Mouse (Mus musculus) layer of hippocampus, adult 8-10 months (tissue): ENCODE results near the gene P2rx3. TPM values are rescaled to one million over a fixed set of nuclear protein-coding genes. Genes with fewer than 3 reads are reported as not detected.
A peak's percentile ranks its signal among the peaks of the same experiment; 100 is the strongest.

Experiments used
- DNase-seq, 2 experiments: peaks; one replicate each; pipeline ENCODE4 v3.0.0; 2022; ENCODE audit warnings: low spot score in 2 of 2
- total RNA-seq, 4 experiments: library from RNA; stranded (reverse); gene quantifications; 2 replicates each; pipeline ENCODE4 v1.2.4; 2022

P2rx3 gene
- total RNA-seq, 4 experiments from 2014 or later, result 2.1 to 2.6 (median 2.3) TPM

DNA sequence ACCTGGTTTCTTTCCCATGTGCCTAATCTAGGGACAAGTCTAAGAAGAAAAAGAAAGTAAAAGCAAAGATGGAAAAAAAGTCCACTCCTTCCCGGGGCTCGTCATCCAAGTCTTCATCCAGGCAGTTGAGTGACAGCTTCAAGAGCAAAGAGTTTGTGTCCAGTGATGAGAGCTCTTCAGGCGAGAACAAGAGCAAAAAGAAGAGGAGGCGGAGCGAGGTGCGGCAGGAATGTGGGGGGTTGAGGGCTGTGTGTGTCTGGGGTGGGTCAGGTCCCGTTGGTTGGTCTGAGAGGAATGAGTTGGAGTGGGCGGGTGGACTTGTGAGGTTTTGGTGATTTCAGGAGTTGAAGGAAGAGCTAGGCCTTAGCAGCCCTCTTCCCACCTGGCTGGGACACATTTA is 9.0 kb upstream of the P2rx3 start:
- no peak for DNase-seq

DNA sequence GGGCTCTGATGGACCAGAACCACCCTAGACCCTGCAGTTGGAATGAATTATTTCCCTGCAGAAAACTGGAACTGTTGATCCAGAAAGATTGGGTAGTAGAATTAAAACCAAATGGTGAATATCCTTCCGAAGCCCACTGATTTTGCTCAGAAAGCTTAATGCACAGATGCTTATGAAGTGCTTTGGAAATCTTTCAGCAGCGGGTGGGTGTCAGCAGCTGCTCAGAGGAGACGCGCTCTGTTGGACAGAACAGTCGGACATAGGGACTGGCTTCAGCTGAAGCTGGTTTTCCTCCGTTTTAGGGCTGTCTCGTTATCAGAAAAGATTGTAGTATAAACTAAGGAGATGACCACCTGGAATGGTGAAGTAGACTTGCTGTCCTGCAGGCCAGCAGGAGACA is 6.4 kb upstream of the P2rx3 start:
- peak in 1 of 2 experiments; percentile 55 for DNase-seq

- DNase-seq, result no peak
Observed at GRCm38 (mm10) chr2:85038336-85038735, 1.1 kb upstream of the P2rx3 start.

- DNase-seq, result no peak
Observed at GRCm38 (mm10) chr2:85036507-85037046, 685 bp downstream of the P2rx3 start.

GRCm38 (mm10) chr2:85034169-85034568 is 3.1 kb downstream of the P2rx3 start:
- no peak for DNase-seq

GRCm38 (mm10) chr2:85033121-85033520 is 4.1 kb downstream of the P2rx3 start:
- DNase-seq, result no peak

DNA sequence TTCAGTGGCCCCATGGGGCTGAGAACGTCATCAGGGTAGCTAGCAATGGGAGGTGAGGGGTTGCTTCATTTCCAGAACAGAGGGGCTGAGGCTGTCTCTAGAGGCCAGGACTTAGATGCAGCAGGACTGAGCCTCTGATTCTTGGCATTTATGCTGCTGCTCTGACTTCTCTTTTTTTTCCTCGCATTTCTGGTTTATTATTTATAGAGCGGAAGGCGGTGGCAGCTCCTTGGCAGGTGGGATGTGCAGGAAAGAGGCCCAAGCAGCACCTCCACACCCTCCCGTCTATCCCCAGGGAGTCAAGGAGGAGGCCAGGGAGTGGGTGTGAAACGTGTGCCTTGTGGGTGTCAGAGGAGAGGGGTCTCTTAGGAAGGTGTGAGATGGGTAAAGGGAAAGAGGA is 6.3 kb downstream of the P2rx3 start:
- no peak for DNase-seq

GRCm38 (mm10) chr2:85029897-85030296 is 7.4 kb downstream of the P2rx3 start:
- DNase-seq, result no peak

GRCm38 (mm10) chr2:85027281-85027680 is 10.0 kb downstream of the P2rx3 start:
- DNase-seq, result no peak

GRCm38 (mm10) chr2:85026178-85026577 is 11.1 kb downstream of the P2rx3 start:
- no peak for DNase-seq

DNA sequence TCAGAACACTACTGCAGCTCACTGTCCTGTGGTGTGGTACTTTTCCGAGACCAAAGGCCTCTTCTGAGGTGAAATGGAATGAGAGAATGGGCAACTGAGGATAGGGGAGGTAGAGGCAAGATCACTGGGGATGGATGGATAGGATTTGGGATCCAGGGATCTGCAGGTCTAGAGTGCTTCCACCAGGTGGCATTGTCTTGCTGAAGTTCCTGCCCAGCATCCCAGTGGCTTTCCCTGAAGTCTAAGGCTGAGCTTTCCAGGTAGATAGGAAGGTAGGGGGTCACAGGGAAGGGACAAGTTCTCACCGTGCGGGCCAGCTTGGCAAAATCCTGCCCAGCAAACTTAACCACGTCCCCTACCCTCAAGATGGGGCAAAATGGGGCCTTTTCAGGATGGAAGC is 15.2 kb downstream of the P2rx3 start:
- DNase-seq, result no peak

DNA sequence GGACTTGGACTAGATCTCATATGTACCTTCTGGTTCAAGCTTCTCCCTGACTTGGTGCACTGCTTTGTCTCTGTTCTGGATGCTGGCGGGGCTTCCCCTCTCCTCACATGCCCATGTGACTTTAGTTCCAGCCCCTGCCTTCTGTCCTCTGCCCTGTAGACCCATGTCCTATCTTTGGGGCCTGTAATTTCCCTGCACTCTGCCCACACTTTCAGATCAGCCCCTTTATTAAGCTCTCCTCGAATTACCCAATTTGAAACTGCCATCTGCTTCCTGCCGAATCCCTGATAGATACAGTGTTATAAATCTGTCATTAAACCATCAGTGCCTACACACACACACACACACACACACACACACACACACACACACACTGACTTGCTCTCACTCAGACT is 22.7 kb downstream of the P2rx3 start:
- DNase-seq, result peak; percentile 42 to 51

DNA sequence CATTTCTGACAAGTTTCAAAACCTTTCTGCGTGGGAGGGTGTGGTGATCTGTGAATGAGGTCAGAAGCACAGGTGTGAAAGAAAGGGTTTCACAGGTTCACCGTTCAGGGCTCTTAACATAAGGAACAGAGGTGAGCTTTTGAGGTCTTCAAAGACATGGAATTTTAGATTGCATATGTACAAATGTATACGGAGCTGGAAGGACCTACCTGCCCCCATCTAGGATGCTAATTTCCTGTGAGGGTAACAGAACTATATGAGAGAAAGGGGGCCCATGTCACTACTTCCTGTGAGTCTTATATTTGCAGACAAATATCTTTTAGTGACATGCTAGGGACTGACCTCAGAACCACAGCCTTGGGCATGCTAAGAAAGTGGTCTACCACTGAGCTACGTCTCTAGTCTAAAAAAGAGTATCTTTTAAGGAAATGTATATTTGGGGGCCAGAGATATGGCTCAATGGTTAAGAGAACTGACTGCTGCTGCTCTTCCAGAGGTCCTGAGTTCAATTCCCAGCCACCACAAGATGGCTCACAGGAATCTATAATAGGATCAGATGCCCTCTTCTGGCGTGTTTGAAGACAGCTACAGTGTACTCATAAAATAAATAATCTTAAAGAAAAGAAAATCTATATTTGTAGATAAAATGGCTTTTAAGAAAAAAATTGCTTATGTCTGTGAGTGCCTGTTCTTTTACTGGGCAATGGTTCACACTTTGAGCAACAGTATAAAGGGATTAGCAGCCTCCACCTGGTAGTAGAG is 23.3 kb downstream of the P2rx3 start:
- no peak for DNase-seq

DNA sequence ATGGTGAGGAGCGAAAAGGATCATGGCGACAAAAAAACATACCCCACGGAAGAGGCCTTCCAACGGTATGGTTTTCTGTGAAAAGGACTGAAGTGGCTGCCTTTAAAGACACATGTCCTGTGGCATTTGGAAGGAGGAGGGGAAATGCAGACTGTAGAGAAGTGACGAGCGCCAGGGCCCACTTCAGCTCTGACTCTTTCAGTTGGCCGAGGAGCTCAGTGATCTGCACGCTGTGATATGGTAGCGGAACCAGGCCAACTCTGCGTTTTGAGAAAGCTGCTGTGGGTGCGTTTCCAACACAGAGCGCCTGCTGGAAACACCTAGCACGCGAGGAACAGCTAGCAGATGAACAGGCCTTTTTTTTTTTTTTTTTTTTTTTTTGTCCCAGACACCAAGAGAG is 24.6 kb downstream of the P2rx3 start:
- peak in 1 of 2 experiments; percentile 30 for DNase-seq

DNA sequence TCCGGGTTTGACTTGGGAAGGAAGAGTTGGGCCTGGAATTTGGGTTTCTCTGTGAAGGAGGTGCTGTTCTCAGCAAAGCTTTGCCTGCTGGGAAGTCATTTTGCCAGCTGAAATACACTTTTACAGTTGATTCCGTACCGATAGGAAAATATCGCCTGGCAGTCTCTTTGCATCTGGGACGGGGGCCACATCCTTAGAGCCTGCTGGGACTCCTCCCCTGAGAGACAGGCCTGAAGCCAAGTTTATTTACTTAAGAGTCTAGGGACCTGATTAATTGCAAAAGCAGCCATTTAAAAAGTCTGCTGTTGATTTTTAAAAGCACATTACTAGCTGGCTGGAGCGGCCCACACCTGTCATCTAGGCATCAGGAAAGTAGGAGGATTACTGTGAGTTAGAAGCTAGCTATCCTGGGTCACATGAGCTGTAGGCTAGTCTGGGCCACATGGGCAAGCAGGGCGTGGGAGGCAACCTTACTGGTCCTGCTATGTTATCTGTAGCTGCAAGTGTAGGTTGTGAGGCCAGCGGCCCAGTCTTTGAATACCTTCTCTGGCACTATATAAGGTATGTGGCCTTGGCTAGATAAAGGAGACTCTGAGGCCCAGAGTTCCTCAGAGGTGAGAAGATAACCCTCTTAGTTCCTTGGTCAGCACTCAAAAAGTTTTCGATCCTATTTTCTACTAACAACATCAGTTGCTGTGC is 25.2 kb downstream of the P2rx3 start:
- DNase-seq, result no peak

- no peak for DNase-seq
Observed at GRCm38 (mm10) chr2:85009212-85009611, 28.1 kb downstream of the P2rx3 start.

DNA sequence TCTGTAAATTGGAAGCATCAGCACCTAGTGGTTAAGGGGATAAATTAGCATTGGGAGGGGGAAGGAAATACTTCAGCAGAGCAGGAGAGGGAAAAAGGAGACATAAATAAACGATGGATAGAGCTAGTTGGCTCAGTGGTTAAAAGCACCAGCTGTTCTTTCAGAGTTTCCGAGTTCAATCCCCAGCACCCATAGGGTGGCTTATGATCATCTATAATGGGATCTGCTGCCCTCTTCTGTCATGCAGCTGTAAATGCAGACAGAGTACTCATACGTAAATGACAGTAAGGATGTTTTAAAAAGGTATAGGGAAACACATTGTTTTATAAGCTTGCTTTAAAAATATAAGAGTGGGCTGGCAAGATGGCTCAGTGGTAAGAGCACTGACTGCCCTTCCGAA is 29.5 kb downstream of the P2rx3 start:
- DNase-seq, result peak in 1 of 2 experiments; percentile 27

DNA sequence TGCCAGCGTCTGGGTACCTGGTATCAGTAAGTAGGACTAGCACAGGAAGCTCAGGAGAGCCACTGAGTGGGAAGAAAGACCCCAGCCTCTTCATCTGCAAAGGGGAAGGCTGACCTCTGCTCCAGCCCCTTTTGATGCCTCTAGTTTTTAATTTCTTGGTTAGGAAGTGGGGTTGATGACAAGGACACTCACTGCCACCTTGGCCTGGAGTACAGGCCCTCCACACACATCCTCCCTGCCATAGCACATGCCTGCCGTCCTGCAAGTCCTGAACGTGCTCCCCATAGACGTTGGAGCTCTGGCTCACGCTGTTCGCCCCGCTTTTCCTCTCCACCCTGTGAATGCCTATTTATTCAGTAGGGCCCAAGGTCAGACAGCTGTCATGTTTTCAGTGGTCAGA is 30.7 kb downstream of the P2rx3 start:
- no peak for DNase-seq

DNA sequence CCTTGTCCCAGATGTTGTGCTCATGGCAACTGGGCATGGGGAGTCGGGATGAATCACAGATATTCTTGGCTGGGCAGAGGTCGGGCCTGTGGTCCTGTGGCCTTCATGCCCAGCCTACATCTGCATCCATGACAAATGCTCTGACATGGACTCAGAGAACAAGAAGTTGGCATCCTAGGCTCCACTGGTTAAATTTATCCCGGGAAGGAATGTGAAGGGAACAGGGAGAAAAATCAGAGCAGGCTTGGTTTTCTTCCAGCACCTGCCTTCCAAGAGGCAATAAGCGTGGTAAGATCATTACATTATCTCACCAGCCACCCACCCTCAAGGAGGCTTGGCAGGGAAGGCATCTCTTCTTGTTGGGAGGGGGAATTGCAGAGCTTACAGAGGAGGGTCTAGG is 32.9 kb downstream of the P2rx3 start:
- DNase-seq, result peak in 1 of 2 experiments; percentile 15

DNA sequence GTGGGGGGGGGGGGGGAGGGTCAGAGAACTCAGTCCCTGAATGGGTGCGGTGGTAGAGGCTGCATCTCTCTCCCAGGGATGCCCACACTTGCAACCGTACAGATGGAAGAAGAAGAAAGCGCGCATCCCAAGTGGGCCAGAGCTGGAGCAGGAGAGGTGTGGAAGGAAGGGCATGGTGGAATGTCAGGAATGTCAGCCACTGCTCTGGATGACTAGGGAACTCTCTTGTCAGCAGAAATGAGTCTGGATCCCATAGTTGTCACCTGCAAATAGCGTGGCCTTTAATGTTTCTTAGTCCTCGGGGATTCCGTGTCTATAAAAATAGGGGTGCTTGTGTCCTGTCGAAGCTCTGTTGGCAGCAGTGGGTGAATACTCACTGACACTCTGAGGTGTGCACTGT is 34.7 kb downstream of the P2rx3 start:
- no peak for DNase-seq

GRCm38 (mm10) chr2:85001497-85001896 is 35.8 kb downstream of the P2rx3 start:
- no peak for DNase-seq

DNA sequence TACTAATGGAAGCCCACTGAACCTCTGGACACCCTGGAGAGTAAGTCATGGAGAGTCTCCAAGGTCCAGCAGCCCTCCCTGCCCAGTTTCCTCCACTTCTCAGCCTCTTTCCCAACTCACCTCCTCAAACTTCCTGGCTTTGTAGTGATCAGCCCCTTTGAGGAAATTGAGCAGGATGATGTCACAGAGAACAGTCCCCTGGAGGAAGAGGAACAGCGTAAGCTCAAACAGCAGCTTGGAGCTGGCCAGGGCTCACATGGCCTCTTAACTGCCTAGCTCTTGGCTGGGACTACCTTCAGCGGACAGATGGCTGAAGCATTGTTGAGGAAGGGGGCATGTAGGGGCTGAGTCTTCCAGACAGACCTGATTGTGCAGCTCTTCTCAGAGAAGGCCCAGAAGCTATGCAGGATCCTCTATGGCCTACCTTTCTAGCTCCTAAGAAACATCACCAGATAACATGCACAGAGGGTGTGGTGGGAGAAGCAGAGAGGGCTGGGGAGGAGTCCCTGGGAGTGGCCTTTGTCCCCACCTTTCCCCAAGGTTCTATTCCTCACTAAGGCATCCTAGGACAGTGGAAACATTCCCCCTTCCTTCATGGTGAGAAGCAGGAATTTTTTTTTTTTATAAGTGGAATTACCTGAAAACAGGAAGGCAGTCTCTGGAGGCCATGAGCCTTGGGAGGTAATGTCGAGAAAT is 37.6 kb downstream of the P2rx3 start:
- no peak for DNase-seq
